Mouse (Mus musculus) kidney, embryonic 16.5 days (tissue): ENCODE data around the gene Gtpbp1. TPM values are rescaled to one million over a fixed set of nuclear protein-coding genes. Genes with fewer than 3 reads are reported as not detected.
A peak's percentile ranks its signal among the peaks of the same experiment; 100 is the strongest.
"Not testable (repeated sequence)": the region's sequence is repeated elsewhere in the genome, so short reads cannot be mapped to it uniquely, and the experiment has no call there.

Source experiments
- ATAC-seq: fragments of 200-750 bp; cut with Nextera tagmentation; 2 replicates; pipeline ENCODE4 v1.8.0; 2017; ENCODE audit warnings: moderate TSS enrichment; ENCODE audit not compliant: low FRiP score, low TSS enrichment
- H3K27ac ChIP-seq: fragments of 300-500 bp; sonication (generic); 2 replicates; pipeline ENCODE4 v1.5.1; 2014; ENCODE audit warnings: low read length
- H3K27me3 ChIP-seq: fragments of 300-500 bp; sonication (generic); 2 replicates; pipeline ENCODE4 v1.6.1; 2014; ENCODE audit warnings: low read length, control low read depth, mixed read lengths; ENCODE audit not compliant: insufficient read depth
- H3K36me3 ChIP-seq: fragments of 300-500 bp; sonication (generic); 2 replicates; pipeline ENCODE4 v1.6.1; 2014; ENCODE audit warnings: low read length, control low read depth, mixed read lengths; ENCODE audit not compliant: insufficient read depth
- H3K4me1 ChIP-seq: fragments of 300-500 bp; sonication (generic); 2 replicates; pipeline ENCODE4 v1.6.1; 2014; ENCODE audit warnings: low read length, control low read depth, mixed read lengths; ENCODE audit not compliant: insufficient read depth
- H3K4me2 ChIP-seq: fragments of 300-500 bp; sonication (generic); replicated peaks from 2 replicates; pipeline ENCODE4 v1.6.1; 2014; ENCODE audit warnings: low read depth, low read length
- H3K4me3 ChIP-seq: fragments of 300-500 bp; sonication (generic); 2 replicates; pipeline ENCODE4 v1.5.1; 2014; ENCODE audit warnings: mild to moderate bottlenecking, low read length
- H3K9ac ChIP-seq: fragments of 300-500 bp; sonication (generic); replicated peaks from 2 replicates; pipeline ENCODE4 v1.6.1; 2014; ENCODE audit warnings: low read length
- H3K9me3 ChIP-seq: fragments of 300-500 bp; sonication (generic); 2 replicates; pipeline ENCODE4 v1.6.1; 2016; ENCODE audit warnings: low read length, control low read depth
- WGBS: fragments of 180-500 bp; shearing (Covaris S2); extraction: QIAGEN DNeasy Blood & Tissue Kit; methylation state at CpG from one replicate; pipeline ENCODE4 v1.1.7; 2014; 5-methylcytosine and 5-hydroxymethylcytosine counted together
- polyA plus RNA-seq: library from polyadenylated mRNA; unstranded; fragments of >200 nt; fragmentation: Nextera tagmentation; extraction: Ambion mirVana; gene quantifications from 2 replicates; pipeline ENCODE4 v1.2.1, GENCODE M21; 2015

The Gtpbp1 gene
- polyA plus RNA-seq, 1 experiment from 2014 or later: 36.6 TPM

DNA sequence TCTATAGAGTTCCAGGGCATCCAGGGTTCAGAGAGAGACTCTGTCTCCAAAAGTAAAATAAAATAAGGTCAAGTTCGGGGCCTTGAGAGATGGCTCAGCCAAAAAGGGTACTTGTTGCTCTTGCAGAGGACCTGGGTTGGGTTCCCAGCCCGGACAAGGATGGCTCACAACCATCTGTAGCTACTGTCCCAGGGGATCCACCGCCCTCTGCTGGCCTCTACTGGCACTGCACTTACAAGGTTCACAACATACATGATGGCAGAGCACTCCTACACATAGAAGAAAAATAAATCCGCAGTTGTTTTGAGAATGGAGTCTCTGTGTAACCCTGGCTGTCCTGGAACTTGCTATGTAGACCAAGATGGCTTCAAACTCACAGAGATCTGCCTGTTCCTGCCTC lies 28.8 kb upstream of the Gtpbp1 start:
- H3K4me3 ChIP-seq: no peak overlapping the region
- H3K4me1 ChIP-seq: peaks cover 11% of the 10 kb centered on the region
- ATAC-seq: no peak
- H3K9ac ChIP-seq: no peak overlapping the region
- H3K36me3 ChIP-seq: peaks cover 6% of the 10 kb centered on the region; the same call in 1 of the 2 replicates
- no peak overlapping the region for H3K27ac ChIP-seq
- no peaks in the 10 kb centered on the region for H3K27me3 ChIP-seq
- no peak overlapping the region for H3K4me2 ChIP-seq
- WGBS: 69% methylated on average over 4 of the region's 4 CpGs
- no peaks in the 10 kb centered on the region for H3K9me3 ChIP-seq

- H3K4me3 ChIP-seq: no peak overlapping the region
- no peak overlapping the region for H3K27ac ChIP-seq
- H3K9ac ChIP-seq: no peak overlapping the region
- H3K9me3 ChIP-seq: no peaks in the 10 kb centered on the region
- no peak overlapping the region for H3K4me2 ChIP-seq
- no peaks in the 10 kb centered on the region for H3K27me3 ChIP-seq
- H3K36me3 ChIP-seq: peaks cover 12% of the 10 kb centered on the region
- no peak for ATAC-seq
- 94% methylated on average over 8 of the region's 8 CpGs for WGBS
- H3K4me1 ChIP-seq: peaks cover 4% of the 10 kb centered on the region
Observed at GRCm38 (mm10) chr15:79664666-79665065, 26.0 kb upstream of the Gtpbp1 start.

DNA sequence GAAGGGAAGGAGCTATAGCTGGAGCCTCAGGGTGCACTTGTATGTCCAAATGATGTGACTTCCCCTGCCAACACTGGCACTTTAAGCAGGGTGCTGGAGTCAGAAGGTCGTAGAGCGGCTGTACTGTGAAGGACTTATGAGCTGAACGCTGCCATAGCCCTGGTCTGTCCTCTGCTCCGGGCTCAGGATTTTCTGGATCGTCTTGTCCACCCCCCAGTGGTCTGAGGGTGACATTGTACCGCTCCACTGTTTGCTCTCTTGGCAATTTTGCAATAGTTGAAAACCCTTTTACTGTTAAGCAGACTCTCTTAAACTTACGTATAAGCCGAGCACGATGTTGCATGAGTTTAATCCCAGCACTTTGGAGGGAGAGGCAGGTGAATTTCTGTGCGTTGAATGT lies 21.4 kb upstream of the Gtpbp1 start:
- Histone ChIP-seq H3K4me1 (peaks cover 6% of the 10 kb centered on the region), H3K36me3 (peaks cover 23% of the 10 kb centered on the region), H3K27ac (no peak overlapping the region), H3K9me3 (no peaks in the 10 kb centered on the region), H3K27me3 (no peaks in the 10 kb centered on the region), H3K4me2 (no peak overlapping the region), H3K4me3 (no peak overlapping the region), H3K9ac (no peak overlapping the region)
- no peak for ATAC-seq
- 61% methylated on average over 10 of the region's 10 CpGs for WGBS

DNA sequence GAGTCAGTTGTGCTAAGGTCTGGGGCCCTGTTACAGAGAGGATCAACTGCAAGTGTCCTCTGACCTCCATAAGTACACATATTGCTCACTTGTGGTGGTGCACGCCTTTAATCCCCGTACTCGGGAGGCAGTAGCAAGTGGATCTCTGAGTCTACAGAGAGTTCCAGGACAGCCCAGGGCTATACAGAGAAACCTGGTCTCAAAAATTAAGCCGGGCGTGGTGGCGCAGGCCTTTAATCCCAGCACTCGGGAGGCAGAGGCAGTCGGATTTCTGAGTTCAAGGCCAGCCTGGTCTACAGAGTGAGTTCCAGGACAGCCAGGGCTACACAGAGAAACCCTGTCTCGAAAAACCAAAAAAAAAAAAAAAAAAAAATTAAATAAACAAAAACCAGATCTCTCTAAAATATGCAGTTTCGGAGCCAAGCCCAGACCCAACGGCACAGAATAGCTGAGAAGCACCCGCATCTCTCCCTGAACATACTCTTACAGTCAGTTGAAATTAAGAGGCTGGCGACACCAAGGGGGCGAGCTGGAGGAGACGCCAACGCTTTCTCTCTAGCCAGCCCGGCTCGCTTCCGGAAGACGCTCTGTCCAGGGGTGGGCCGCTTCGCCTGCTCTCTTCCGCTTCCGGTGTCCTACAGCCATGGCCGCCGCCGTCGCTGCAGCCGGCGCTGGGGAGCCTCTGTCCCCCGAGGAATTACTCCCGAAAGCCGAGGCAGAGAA lies 20.2 kb upstream of the Gtpbp1 start, which contains the start of gene Tomm22:
Gene Tomm22, plus strand, starts transcription at position 613 of the 723 bp plus-strand sequence.
- peak; percentile 98 for ATAC-seq
- no peak within 1 kb of the TSS for H3K27ac ChIP-seq
- no peaks in the 10 kb centered on the region for H3K27me3 ChIP-seq
- H3K4me1 ChIP-seq: peaks cover 6% of the 10 kb centered on the region
- peak within 1 kb of the TSS; percentile 91 for H3K9ac ChIP-seq
- H3K4me2 ChIP-seq: peak within 1 kb of the TSS; percentile 69
- peaks cover 35% of the 10 kb centered on the region for H3K36me3 ChIP-seq
- peak within 1 kb of the TSS; percentile 93 for H3K4me3 ChIP-seq
- WGBS: 19% methylated on average over 33 of the region's 33 CpGs
- H3K9me3 ChIP-seq: no peaks in the 10 kb centered on the region

- peak overlapping the region; percentile 93 for H3K4me3 ChIP-seq
- no peak overlapping the region for H3K27ac ChIP-seq
- peak; percentile 70 for ATAC-seq
- H3K4me2 ChIP-seq: peak overlapping the region; percentile 69
- H3K9me3 ChIP-seq: no peaks in the 10 kb centered on the region
- H3K27me3 ChIP-seq: no peaks in the 10 kb centered on the region
- peak overlapping the region; percentile 91 for H3K9ac ChIP-seq
- 0% methylated on average over 37 of the region's 37 CpGs for WGBS
- H3K4me1 ChIP-seq: peaks cover 6% of the 10 kb centered on the region
- H3K36me3 ChIP-seq: peaks cover 38% of the 10 kb centered on the region
Observed at GRCm38 (mm10) chr15:79670972-79671299, 19.7 kb upstream of the Gtpbp1 start.

- peak overlapping the region; percentile 69 for H3K4me2 ChIP-seq
- H3K4me1 ChIP-seq, ATAC-seq, H3K9me3 ChIP-seq, H3K27me3 ChIP-seq, H3K27ac ChIP-seq, H3K9ac ChIP-seq: not testable (repeated sequence)
- WGBS: 73% methylated on average over 11 of the region's 11 CpGs
- H3K36me3 ChIP-seq: peaks cover 42% of the 10 kb centered on the region
- H3K4me3 ChIP-seq: peak overlapping the region; percentile 93
Observed at GRCm38 (mm10) chr15:79671828-79672348, 18.8 kb upstream of the Gtpbp1 start.

DNA sequence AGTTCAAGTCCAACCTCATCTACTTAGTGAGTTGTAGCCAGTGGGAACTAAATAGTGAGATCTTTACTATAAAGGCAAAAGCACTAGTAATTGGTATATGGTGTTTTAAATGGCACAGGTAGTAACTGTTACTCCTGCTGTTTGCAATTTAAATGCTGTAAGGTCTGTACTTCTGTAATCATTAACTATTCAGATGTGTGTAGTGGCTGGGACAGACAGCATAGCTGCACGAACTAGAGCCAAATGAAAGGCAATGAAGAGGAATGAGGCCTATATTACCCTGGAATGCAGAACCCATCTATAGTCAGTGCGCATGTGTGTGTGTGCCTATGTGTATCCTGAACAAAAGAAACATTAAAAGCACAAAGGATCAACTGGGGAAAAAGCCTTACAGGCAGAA lies 12.7 kb upstream of the Gtpbp1 start:
- Histone ChIP-seq H3K27ac (peak overlapping the region; percentile 66; the same call in 1 of the 2 replicates), H3K27me3 (no peaks in the 10 kb centered on the region), H3K4me3 (no peak overlapping the region), H3K36me3 (peaks cover 36% of the 10 kb centered on the region), H3K9me3 (no peaks in the 10 kb centered on the region), H3K9ac (no peak overlapping the region), H3K4me1 (peaks cover 14% of the 10 kb centered on the region), H3K4me2 (no peak overlapping the region)
- 0 out of 2 replicates have a peak, but pooled peaks have one; percentile 58 for ATAC-seq
- 61% methylated on average over 2 of the region's 2 CpGs for WGBS

DNA sequence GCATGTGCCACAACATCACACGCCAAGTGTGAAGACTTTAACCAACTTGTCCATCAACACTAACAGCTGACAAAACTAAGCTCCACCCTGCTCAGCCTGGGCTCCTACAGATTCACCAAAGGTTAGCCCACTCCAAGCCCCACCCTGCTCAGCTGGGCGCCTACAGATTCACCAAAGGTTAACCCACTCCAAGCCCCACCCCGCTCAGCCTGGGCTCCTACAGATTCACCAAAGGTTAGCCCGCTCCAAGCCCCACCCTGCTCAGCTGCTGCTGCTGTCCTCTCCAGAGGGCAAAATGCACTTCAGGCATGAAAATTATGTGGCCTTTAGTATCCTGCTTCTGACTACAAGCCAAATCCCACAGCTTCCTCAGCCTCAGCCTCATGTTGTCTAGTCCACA lies 8.7 kb upstream of the Gtpbp1 start:
- no peak overlapping the region for H3K27ac ChIP-seq
- 87% methylated on average over 4 of the region's 4 CpGs for WGBS
- H3K4me1 ChIP-seq: peaks cover 51% of the 10 kb centered on the region
- H3K9ac ChIP-seq: no peak overlapping the region
- no peaks in the 10 kb centered on the region for H3K27me3 ChIP-seq
- no peak overlapping the region for H3K4me2 ChIP-seq
- no peaks in the 10 kb centered on the region for H3K9me3 ChIP-seq
- no peak for ATAC-seq
- no peaks in the 10 kb centered on the region for H3K36me3 ChIP-seq
- H3K4me3 ChIP-seq: no peak overlapping the region

- 67% methylated on average over 6 of the region's 6 CpGs for WGBS
- Histone ChIP-seq H3K9me3 (no peaks in the 10 kb centered on the region), H3K27me3 (no peaks in the 10 kb centered on the region), H3K27ac (no peak overlapping the region), H3K36me3 (no peaks in the 10 kb centered on the region), H3K9ac (0 out of 2 replicates have a peak overlapping the region, but pooled peaks have one; percentile 20), H3K4me1 (peaks cover 48% of the 10 kb centered on the region), H3K4me3 (no peak overlapping the region; the same call in 1 of the 2 replicates), H3K4me2 (peak overlapping the region; percentile 79; the same call in 1 of the 2 replicates)
- ATAC-seq: no peak
Observed at GRCm38 (mm10) chr15:79683146-79683545, 7.5 kb upstream of the Gtpbp1 start.
